Mouse (Mus musculus) thymus, adult 2 months (tissue): ENCODE results near the gene Il2rb.

Experiments used
- CTCF ChIP-seq: fragments of 200-500 bp; IDR thresholded peaks from 2 replicates; pipeline ENCODE4 v1.5.1; 2012; ENCODE audit warnings: mild to moderate bottlenecking, control low read depth, low read length, moderate library complexity, borderline replicate concordance; ENCODE audit not compliant: control insufficient read depth, poor library complexity, insufficient read depth; ENCODE audit errors: extremely low read depth
- POLR2A ChIP-seq: fragments of 200-500 bp; IDR thresholded peaks from 2 replicates; pipeline ENCODE4 v1.6.1; 2012; ENCODE audit warnings: mild to moderate bottlenecking, low read length, control low read depth, moderate library complexity; ENCODE audit not compliant: control insufficient read depth, poor library complexity, insufficient read depth; ENCODE audit errors: extremely low read depth

DNA sequence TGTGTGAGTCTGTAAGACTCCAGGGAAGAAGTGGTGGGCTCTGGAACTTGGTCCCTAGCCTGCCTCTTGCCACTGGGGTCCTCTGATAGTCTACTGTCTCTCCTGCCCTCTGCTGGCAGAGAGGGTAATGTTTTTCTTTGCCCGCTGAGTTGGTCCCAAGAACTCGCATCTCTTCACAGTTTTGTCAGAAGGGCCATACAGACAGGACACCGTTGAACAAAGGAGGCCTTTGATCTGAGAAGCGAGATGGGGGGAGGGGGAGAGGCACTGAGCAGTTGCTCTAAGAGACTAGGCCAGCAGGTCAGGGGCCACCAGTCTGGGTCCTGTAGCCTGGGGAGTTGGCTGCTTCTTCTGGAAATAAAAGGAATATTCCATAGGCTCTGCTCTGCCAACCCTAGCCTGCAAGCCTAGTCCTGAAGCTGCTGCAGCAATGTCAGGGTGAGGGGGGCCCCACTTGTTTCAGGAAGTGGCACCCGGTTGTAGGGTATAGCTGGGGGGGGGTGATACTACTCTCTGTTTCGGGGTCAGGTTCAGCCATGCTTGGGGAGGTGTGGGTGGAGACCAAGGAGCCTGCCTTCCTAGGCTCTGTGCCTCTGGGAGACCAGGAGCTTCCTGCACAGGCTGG, 60.1 kb downstream of the Il2rb start:
- no peak; the same call in 1 of the 2 replicates for TF ChIP-seq CTCF
- TF ChIP-seq POLR2A, result no peak
